Mouse (Mus musculus) CH12.LX (cell line): Measurements from ENCODE around the gene Arf3.

Experiments used
- CTCF ChIP-seq, 2 experiments: IDR thresholded peaks in 1 of 2; conservative IDR thresholded peaks in 1 of 2; 2 replicates each; pipeline ENCODE4 v1.5.1; 2011 to 2012; ENCODE audit warnings: low read depth in 2 of 2, low read length in 2 of 2, improper control_type of control experiment in 1 of 2, inconsistent platforms in 1 of 2, mild to moderate bottlenecking in 1 of 2, moderate library complexity in 1 of 2
- EP300 ChIP-seq: IDR thresholded peaks from 2 replicates; pipeline ENCODE4 v1.6.1; 2011; ENCODE audit warnings: low read length, improper control_type of control experiment
- ETS1 ChIP-seq: conservative IDR thresholded peaks from 2 replicates; pipeline ENCODE4 v1.6.1; 2012; ENCODE audit warnings: low read depth, mild to moderate bottlenecking, inconsistent platforms, low read length, improper control_type of control experiment, moderate library complexity
- MYC ChIP-seq: IDR thresholded peaks from 2 replicates; pipeline ENCODE4 v1.6.1; 2011; ENCODE audit warnings: low read depth, mild to moderate bottlenecking, improper control_type of control experiment, low read length
- NRF1 ChIP-seq: IDR thresholded peaks from 2 replicates; pipeline ENCODE4 v1.6.1; 2014; ENCODE audit warnings: low read depth, mild to moderate bottlenecking, inconsistent platforms, low read length, improper control_type of control experiment, moderate library complexity
- TBP ChIP-seq: conservative IDR thresholded peaks from 2 replicates; pipeline ENCODE4 v1.6.1; 2011; ENCODE audit warnings: low read depth, low read length, improper control_type of control experiment
- TCF12 ChIP-seq: IDR thresholded peaks from 2 replicates; pipeline ENCODE4 v1.6.1; 2014; ENCODE audit warnings: low read depth, mild to moderate bottlenecking, inconsistent platforms, low read length, improper control_type of control experiment
- ZC3H11A ChIP-seq: IDR thresholded peaks from 2 replicates; pipeline ENCODE4 v1.6.1; 2012; ENCODE audit warnings: low read depth, mild to moderate bottlenecking, inconsistent platforms, low read length, improper control_type of control experiment

DNA sequence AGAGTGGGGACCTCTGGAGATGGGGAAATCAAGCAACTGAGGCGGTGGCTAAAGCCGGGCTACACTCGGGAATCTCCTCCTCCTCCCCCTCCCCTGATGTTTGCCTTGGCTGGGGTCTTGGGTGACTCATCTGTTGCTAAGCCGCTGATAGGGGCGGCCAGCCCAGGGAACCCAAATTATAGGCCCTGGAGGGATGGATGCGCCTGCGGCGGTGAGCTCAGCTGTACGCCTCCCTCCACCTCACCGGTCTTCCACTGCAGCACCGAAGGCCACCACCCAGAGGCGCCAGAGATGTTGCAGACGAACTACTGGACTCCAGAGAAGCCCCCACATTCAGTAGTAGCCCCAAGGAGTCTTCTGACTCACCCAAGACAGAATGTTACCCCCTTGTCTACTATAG is 17.6 kb upstream of the Arf3 start:
- no peak for TF ChIP-seq MYC
- no peak for TF ChIP-seq EP300
- no peak for TF ChIP-seq ETS1
- no peak for TF ChIP-seq TBP
- TF ChIP-seq ZC3H11A, result no peak
- no peak for TF ChIP-seq NRF1
- no peak for TF ChIP-seq CTCF (conservative IDR thresholded peaks at IDR 0.05 in 1 of 2, IDR thresholded peaks at IDR 0.05 in 1 of 2; ENCODE audit: low read depth in 2 of 2, low read length in 2 of 2)
- no peak for TF ChIP-seq TCF12
